Mouse (Mus musculus) hindbrain, postnatal 0 days (tissue): ENCODE data around the gene Fbxo11. TPM values are rescaled to one million over a fixed set of nuclear protein-coding genes. Genes with fewer than 3 reads are reported as not detected.

Experiments used
- ATAC-seq: fragments of 200-750 bp; cut with Nextera tagmentation; 2 replicates; pipeline ENCODE4 v1.8.0; 2017; ENCODE audit warnings: mild to moderate bottlenecking, moderate TSS enrichment, moderate library complexity
- DNase-seq: peaks from one replicate; pipeline ENCODE4 v3.0.0-alpha.2; 2015; ENCODE audit warnings: low spot score
- H3K27ac ChIP-seq: fragments of 300-500 bp; sonication (generic); 2 replicates; pipeline ENCODE4 v1.5.1; 2014; ENCODE audit warnings: mild to moderate bottlenecking
- H3K27me3 ChIP-seq: fragments of 300-500 bp; sonication (generic); 2 replicates; pipeline ENCODE4 v1.6.1; 2014; ENCODE audit warnings: low read length, mixed read lengths; ENCODE audit not compliant: insufficient read depth
- H3K36me3 ChIP-seq: fragments of 300-500 bp; sonication (generic); 2 replicates; pipeline ENCODE4 v1.6.1; 2014; ENCODE audit warnings: low read length, mixed read lengths; ENCODE audit not compliant: insufficient read depth
- H3K4me1 ChIP-seq: fragments of 300-500 bp; sonication (generic); 2 replicates; pipeline ENCODE4 v1.6.1; 2014; ENCODE audit warnings: antibody characterized with exemption, low read length, mixed read lengths; ENCODE audit not compliant: insufficient read depth
- H3K4me2 ChIP-seq: fragments of 300-500 bp; sonication (generic); 2 replicates; pipeline ENCODE4 v1.6.1; 2014; ENCODE audit warnings: low read depth, mild to moderate bottlenecking, low read length, moderate library complexity, mixed read lengths
- H3K4me3 ChIP-seq: fragments of 300-500 bp; sonication (generic); 2 replicates; pipeline ENCODE4 v1.5.1; 2014; ENCODE audit warnings: low read length
- H3K9ac ChIP-seq: fragments of 300-500 bp; sonication (generic); replicated peaks from 2 replicates; pipeline ENCODE4 v1.6.1; 2014; ENCODE audit warnings: mild to moderate bottlenecking, low read length, moderate library complexity, mixed read lengths
- H3K9me3 ChIP-seq: fragments of 300-500 bp; sonication (generic); 2 replicates; pipeline ENCODE4 v1.6.1; 2016; ENCODE audit warnings: low read length, mixed read lengths
- CTCF ChIP-seq: IDR thresholded peaks from 2 replicates; pipeline ENCODE4 v1.5.1; 2016; ENCODE audit warnings: antibody characterized with exemption, control low read depth, low read depth
- WGBS: fragments of 180-500 bp; shearing (Covaris S2); extraction: QIAGEN DNeasy Blood & Tissue Kit; methylation state at CpG from one replicate; pipeline ENCODE4 v1.1.7; 2014; 5-methylcytosine and 5-hydroxymethylcytosine counted together
- polyA plus RNA-seq: library from polyadenylated mRNA; unstranded; fragments of >200 nt; fragmentation: Nextera tagmentation; extraction: Ambion mirVana; gene quantifications from 2 replicates; pipeline ENCODE4 v1.2.1, GENCODE M21; 2015
- total RNA-seq: library from RNA; depleted of rRNA; stranded (reverse); fragments of >200 nt; gene quantifications from 2 replicates; pipeline ENCODE4 v1.2.3, GENCODE M21; 2014

Fbxo11 gene
- total and polyA plus RNA-seq, 2 experiments from 2014 or later: 23.7 to 39.5 TPM

GRCm38 (mm10) chr17:88006956-88007355, 58.1 kb downstream of the Fbxo11 start:
- no peaks in the 10 kb centered on the region for H3K9me3 ChIP-seq
- WGBS: 80% methylated on average over 8 of the region's 8 CpGs
- no peak overlapping the region for H3K9ac ChIP-seq
- TF ChIP-seq CTCF: no peak
- ATAC-seq (no peak), DNase-seq (no peak)
- no peak overlapping the region for H3K4me3 ChIP-seq
- H3K27ac ChIP-seq: no peak overlapping the region
- no peaks in the 10 kb centered on the region for H3K27me3 ChIP-seq
- peaks cover 54% of the 10 kb centered on the region for H3K36me3 ChIP-seq
- H3K4me2 ChIP-seq: no peak overlapping the region
- H3K4me1 ChIP-seq: no peaks in the 10 kb centered on the region

DNA sequence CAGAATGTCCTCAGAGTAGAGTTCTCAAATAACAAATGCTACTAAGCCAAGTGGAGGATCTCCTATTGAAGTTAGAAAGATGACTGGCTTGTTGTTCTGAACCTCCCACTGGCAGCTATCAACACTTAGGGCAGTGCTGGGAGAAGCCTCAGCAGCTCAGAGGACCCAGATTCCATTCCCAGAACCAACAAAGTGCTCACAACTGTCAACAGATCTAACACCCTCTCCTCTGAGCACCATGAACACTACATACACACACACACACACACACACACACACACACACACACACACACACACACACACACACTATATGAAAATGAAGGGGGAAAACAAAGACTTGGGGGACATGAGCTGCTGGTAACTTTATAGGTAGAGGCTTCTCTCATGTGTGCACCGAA, 60.2 kb downstream of the Fbxo11 start:
- Histone ChIP-seq H3K9me3 (no peaks in the 10 kb centered on the region), H3K36me3 (peaks cover 55% of the 10 kb centered on the region), H3K27me3 (no peaks in the 10 kb centered on the region), H3K4me3 (no peak overlapping the region), H3K4me1 (no peaks in the 10 kb centered on the region), H3K27ac (no peak overlapping the region), H3K9ac (no peak overlapping the region), H3K4me2 (no peak overlapping the region)
- 96% methylated on average over 1 of the region's 1 CpGs for WGBS
- no peak for TF ChIP-seq CTCF
- DNase-seq: no peak
- ATAC-seq: no peak

DNA sequence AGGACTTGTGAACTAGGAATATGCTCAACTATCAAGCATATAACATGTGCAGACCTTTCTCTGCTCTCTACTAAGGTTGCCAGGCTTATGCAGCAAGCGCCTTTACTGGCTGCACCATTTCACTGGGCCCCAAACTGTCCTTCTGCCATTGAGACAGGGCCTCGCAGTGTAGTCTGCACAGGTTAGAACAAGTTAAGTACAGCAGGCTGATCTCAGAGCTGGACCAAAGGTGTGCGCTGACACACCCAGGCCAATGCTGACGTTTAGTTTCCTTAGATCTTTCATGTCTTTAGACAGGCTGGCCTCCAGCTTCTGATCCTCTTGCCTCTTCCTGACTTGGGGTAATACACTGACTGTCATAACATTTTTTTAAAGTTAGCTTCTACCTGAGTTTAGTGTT, 67.3 kb downstream of the Fbxo11 start:
- Histone ChIP-seq H3K36me3 (peaks cover 59% of the 10 kb centered on the region), H3K4me3 (no peak overlapping the region), H3K9me3 (no peaks in the 10 kb centered on the region), H3K27ac (no peak overlapping the region), H3K4me1 (no peaks in the 10 kb centered on the region), H3K9ac (no peak overlapping the region), H3K27me3 (no peaks in the 10 kb centered on the region), H3K4me2 (no peak overlapping the region)
- DNase-seq (no peak), ATAC-seq (no peak)
- no peak for TF ChIP-seq CTCF
- 91% methylated on average over 4 of the region's 4 CpGs for WGBS

- no peaks in the 10 kb centered on the region for H3K4me1 ChIP-seq
- ATAC-seq (no peak), DNase-seq (no peak)
- H3K9me3 ChIP-seq: no peaks in the 10 kb centered on the region
- H3K4me3 ChIP-seq: no peak overlapping the region
- H3K27me3 ChIP-seq: no peaks in the 10 kb centered on the region
- no peak overlapping the region for H3K4me2 ChIP-seq
- 93% methylated on average over 1 of the region's 1 CpGs for WGBS
- no peak for TF ChIP-seq CTCF
- H3K9ac ChIP-seq: no peak overlapping the region
- no peak overlapping the region for H3K27ac ChIP-seq
- H3K36me3 ChIP-seq: peaks cover 59% of the 10 kb centered on the region
Measured at GRCm38 (mm10) chr17:87993338-87993737, 71.8 kb downstream of the Fbxo11 start.

DNA sequence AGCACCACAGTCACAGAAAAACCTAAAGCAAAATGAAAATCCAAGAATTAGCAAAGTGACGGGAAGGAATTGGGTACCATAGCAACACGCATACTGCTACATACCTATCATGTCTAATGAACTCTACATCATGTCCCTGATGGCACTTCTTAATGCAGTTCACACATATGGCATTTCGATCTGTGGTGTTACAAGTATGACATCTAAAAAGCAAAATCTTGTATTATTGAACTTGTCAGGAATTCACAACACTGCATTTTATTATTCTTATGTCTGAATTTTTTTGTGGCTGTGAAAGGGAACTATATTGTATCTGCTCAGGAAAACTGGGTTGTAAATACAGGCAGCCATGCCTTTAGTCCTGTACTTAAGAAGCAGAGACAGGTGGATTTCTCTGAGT, 72.9 kb downstream of the Fbxo11 start:
- WGBS: 79% methylated on average over 3 of the region's 3 CpGs
- DNase-seq (no peak), ATAC-seq (no peak)
- Histone ChIP-seq H3K27ac (no peak overlapping the region), H3K4me2 (no peak overlapping the region), H3K4me1 (no peaks in the 10 kb centered on the region), H3K9ac (no peak overlapping the region), H3K9me3 (no peaks in the 10 kb centered on the region), H3K4me3 (no peak overlapping the region), H3K36me3 (peaks cover 62% of the 10 kb centered on the region), H3K27me3 (no peaks in the 10 kb centered on the region)
- no peak for TF ChIP-seq CTCF

DNA sequence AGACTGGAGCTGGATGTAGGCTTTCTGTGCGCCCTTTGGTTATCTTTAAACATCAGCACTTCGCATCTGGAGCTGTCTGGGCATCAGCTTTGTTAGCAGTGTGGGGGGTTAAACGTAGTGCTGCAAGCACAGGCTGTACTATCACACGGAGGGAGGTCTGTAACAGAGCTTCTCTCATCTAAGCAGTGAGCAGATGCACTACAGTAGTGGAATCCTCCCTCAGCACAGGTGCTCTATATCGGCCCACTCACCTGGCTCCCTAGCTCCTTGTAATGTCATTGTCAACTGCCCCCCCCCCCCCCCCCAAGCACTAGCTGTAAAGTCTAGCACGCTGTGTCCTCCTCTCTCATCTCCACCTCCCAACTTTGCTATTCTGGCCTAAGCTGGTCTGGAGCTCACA, 77.6 kb downstream of the Fbxo11 start:
- Histone ChIP-seq H3K27ac (no peak overlapping the region; the same call in 1 of the 2 replicates), H3K9ac (no peak overlapping the region), H3K4me3 (no peak overlapping the region), H3K4me2 (no peak overlapping the region), H3K4me1 (no peaks in the 10 kb centered on the region), H3K36me3 (peaks cover 59% of the 10 kb centered on the region), H3K9me3 (no peaks in the 10 kb centered on the region), H3K27me3 (no peaks in the 10 kb centered on the region)
- TF ChIP-seq CTCF: no peak
- DNase-seq: no peak
- peak; percentile 36; the same call in 1 of the 2 replicates for ATAC-seq
- 56% methylated on average over 6 of the region's 6 CpGs for WGBS

- Histone ChIP-seq H3K27me3 (no peaks in the 10 kb centered on the region), H3K36me3 (peaks cover 49% of the 10 kb centered on the region), H3K9me3 (no peaks in the 10 kb centered on the region), H3K4me2 (no peak overlapping the region), H3K9ac (no peak overlapping the region), H3K4me1 (no peaks in the 10 kb centered on the region), H3K27ac (no peak overlapping the region), H3K4me3 (no peak overlapping the region)
- ATAC-seq (peak; percentile 35; the same call in 1 of the 2 replicates), DNase-seq (peak; percentile 42)
- TF ChIP-seq CTCF: no peak
- 61% methylated on average over 8 of the region's 8 CpGs for WGBS
Measured at GRCm38 (mm10) chr17:87985916-87986315, 79.2 kb downstream of the Fbxo11 start.
